Mouse (Mus musculus) MEL (cell line): Measurements from ENCODE around the gene Klf12.

Source experiments
- BHLHE40 ChIP-seq: IDR thresholded peaks from 2 replicates; pipeline ENCODE4 v1.6.1; 2012; ENCODE audit warnings: low read depth, mild to moderate bottlenecking, inconsistent platforms, low read length, improper control_type of control experiment, borderline replicate concordance
- CTCF ChIP-seq, 3 experiments: IDR thresholded peaks in 2 of 3; conservative IDR thresholded peaks in 1 of 3; 2 replicates each; pipeline ENCODE4 v1.5.1; 2011 to 2012; ENCODE audit warnings: low read length in 3 of 3, low read depth in 2 of 3, mild to moderate bottlenecking in 2 of 3, improper control_type of control experiment in 1 of 3, inconsistent platforms in 1 of 3, mixed read lengths in 1 of 3, moderate library complexity in 1 of 3; ENCODE audit not compliant: control insufficient read depth in 1 of 3, insufficient read depth in 1 of 3, poor library complexity in 1 of 3, severe bottlenecking in 1 of 3
- SIN3A ChIP-seq: IDR thresholded peaks from 2 replicates; pipeline ENCODE4 v1.6.1; 2012; ENCODE audit warnings: low read length, improper control_type of control experiment, inconsistent platforms

DNA sequence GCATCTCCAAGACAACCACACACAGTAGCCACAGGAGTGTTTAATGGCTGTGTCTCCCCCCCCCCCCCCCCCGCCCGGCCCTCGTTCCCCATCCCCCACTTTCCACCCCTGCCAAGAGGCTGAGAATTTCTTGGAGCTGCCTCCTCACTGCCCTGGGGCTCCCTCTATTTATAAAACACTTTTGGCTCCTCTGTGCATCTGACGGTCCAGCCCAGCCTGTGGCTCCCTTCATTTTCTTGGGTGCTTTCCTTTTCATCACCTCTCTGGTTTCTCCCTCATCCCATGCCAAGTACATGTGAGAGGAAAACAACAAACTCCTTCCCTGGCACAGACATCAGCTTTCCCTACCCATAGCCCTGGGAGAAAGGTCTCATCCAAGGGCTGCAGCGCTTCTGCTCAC is 373.6 kb downstream of the Klf12 start:
- TF ChIP-seq BHLHE40 (no peak), CTCF (IDR thresholded peaks at IDR 0.05 in 2 of 3, conservative IDR thresholded peaks at IDR 0.05 in 1 of 3; ENCODE audit: control insufficient read depth in 1 of 3, insufficient read depth in 1 of 3, low read depth in 2 of 3, low read length in 3 of 3, poor library complexity in 1 of 3, severe bottlenecking in 1 of 3) (no peak), SIN3A (no peak)
